Mouse (Mus musculus): Measurements from ENCODE around the gene Opcml. TPM values are rescaled to one million over a fixed set of nuclear protein-coding genes. Genes with fewer than 3 reads are reported as not detected.

Opcml gene
- polyA plus RNA-seq, 1 experiment from 2014 or later: 49.9 TPM

DNA sequence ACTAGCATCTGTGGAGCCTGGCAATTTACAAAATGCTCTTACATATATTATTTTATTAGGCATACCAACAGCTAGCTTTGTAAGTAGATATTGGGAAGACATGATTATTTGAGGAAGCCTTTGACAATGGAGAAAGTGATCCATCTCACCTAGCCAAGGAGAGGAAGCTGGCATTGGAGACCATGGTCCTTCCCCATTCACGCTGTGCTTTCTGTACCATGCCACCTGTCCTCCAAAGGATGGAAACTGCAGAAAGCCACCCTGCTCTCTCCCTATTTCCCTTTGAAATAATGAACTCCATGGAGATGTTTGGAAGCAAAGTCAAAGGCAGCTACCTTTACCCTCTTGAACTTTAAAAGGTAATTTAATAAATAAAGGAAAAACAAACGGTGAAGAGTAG, 570.1 kb downstream of the Opcml start:
- no peak for ATAC-seq (ENCODE audit: low FRiP score)
- H3K9ac ChIP-seq (replicated peaks): no peak overlapping the region
- WGBS: 90% methylated on average over 2 of the region's 2 CpGs
- no peaks in the 10 kb centered on the region for H3K4me1 ChIP-seq
- H3K27me3 ChIP-seq (replicated peaks): no peaks in the 10 kb centered on the region
- H3K4me3 ChIP-seq (replicated peaks): no peak overlapping the region
- no peak overlapping the region for H3K27ac ChIP-seq (replicated peaks)
- no peak overlapping the region for H3K4me2 ChIP-seq
- no peaks in the 10 kb centered on the region for H3K9me3 ChIP-seq (replicated peaks)
- H3K36me3 ChIP-seq: no peaks in the 10 kb centered on the region

DNA sequence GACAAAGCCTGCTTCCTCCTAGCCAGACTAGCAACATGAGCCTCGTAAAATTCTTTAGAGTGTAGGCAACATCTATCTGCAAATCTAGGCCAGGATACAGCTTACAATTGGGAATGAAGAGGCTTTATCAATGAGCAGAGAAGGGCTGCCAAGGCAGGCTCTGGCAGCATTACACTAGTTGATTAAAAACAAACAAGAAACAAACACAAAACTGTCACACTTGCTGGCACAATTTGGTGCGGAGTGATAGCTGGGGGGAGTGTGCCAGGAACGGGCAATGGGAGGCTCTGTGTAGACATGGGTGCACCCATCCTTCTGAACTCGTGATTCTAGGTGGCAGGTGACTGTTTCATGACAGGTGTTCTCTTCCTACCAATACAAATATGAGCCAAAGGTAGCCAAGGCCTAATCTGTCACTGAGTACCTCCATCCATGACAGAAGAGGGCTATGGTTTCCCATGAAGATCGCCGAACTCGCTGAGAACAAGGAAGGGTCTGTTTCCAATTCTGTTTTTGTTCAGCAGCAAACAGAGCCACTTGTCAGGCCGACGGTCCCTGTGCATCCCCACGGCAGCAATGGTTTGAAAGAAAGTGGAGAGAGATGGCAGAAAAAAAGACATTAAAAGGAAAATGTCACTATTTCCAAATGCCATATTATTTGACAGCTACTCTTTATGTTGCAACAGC, 574.0 kb downstream of the Opcml start:
- ATAC-seq (ENCODE audit: low FRiP score): no peak
- WGBS: 65% methylated on average over 10 of the region's 10 CpGs
- no peaks in the 10 kb centered on the region for H3K36me3 ChIP-seq

DNA sequence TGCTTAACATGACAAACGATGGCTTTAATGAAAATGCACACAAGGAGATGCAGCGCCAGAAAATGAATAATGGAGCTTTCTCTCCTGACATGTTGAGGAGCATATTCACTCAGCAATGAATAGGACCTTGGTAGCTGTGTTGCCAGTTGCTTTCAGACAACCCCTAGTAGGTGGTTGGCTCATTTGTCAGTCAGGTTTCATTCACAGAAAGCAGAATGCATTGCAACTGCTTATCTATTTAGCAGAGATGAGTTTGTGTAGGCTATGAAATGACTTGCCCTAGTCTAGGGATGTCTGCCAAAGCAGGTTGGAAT, 574.5 kb downstream of the Opcml start:
- Histone ChIP-seq H3K36me3 (no peaks in the 10 kb centered on the region), H3K4me3 (replicated peaks) (no peak overlapping the region), H3K4me1 (no peaks in the 10 kb centered on the region), H3K4me2 (no peak overlapping the region), H3K9me3 (replicated peaks) (no peaks in the 10 kb centered on the region), H3K9ac (replicated peaks) (no peak overlapping the region), H3K27ac (replicated peaks) (peak overlapping the region; percentile 48; the same call in 1 of the 2 replicates), H3K27me3 (replicated peaks) (no peaks in the 10 kb centered on the region)
- ATAC-seq (ENCODE audit: low FRiP score): no peak
- WGBS: 61% methylated on average over 2 of the region's 2 CpGs

More for the DNA sequence above, 574.0 kb downstream of the Opcml start:
- Histone ChIP-seq H3K4me1 (no peaks in the 10 kb centered on the region), H3K4me3 (replicated peaks) (no peak overlapping the region), H3K9me3 (replicated peaks) (no peaks in the 10 kb centered on the region), H3K9ac (replicated peaks) (no peak overlapping the region), H3K27ac (replicated peaks) (peak overlapping the region; percentile 48), H3K4me2 (no peak overlapping the region), H3K27me3 (replicated peaks) (no peaks in the 10 kb centered on the region)

DNA sequence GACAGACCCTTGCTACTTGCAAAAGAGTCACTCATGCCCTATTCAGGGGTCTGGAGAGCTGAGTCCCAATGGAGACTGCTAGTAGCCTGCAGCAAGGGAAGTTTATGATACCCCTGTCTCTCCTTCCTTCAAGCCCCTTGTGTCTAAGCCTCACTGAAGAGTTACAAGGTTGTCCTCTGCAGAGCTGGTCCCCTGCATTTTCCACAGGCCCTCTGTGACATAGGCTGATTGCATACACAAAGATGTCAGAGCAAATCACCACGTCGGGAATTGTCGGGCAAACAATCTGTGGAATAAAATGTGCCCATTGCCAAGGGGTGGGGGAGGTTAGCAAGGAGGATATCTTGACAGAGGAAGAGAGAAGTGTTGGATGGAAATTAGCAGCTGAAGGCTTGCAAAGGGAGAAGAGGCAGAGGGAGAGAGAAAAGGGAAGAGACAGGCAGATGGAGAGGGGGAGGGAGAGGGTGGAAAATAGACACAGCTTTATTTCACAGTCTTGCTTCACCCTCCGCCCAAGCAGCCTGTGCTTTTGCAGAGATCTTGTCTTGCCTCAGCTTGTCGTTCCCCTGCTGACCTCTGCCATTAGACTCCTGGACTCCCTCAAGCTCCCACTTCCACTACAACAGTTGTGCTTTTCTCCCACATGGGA, 596.1 kb downstream of the Opcml start:
- Histone ChIP-seq H3K4me3 (replicated peaks) (no peak overlapping the region), H3K27me3 (replicated peaks) (no peaks in the 10 kb centered on the region), H3K4me2 (no peak overlapping the region), H3K9me3 (replicated peaks) (no peaks in the 10 kb centered on the region), H3K4me1 (peaks cover 9% of the 10 kb centered on the region), H3K36me3 (no peaks in the 10 kb centered on the region), H3K27ac (replicated peaks) (no peak overlapping the region), H3K9ac (replicated peaks) (no peak overlapping the region)
- 47% methylated on average over 5 of the region's 5 CpGs for WGBS
- ATAC-seq (ENCODE audit: low FRiP score): 0 out of 2 replicates have a peak, but pooled peaks have one; percentile 21

DNA sequence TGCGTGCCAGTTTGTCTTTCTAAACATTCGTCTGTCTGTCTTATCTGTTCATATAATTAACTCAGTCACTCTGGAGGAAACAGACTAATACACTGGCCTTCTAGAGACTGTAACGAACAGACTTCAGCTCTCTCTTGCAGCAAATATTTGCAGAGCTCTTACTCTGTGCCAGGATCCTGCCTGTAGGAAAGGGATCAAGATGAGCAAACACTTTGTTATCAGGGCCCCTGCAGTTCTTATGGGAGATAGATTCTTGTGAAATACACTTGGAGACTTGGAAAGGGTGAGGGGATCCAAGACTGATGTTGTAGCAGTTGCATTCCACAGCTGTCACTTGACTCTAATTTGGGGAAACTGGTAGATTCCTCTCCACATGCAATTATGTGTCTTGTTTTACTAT, 604.6 kb downstream of the Opcml start:
- no peaks in the 10 kb centered on the region for H3K9me3 ChIP-seq (replicated peaks)
- WGBS: 53% methylated on average over 3 of the region's 3 CpGs
- H3K4me3 ChIP-seq (replicated peaks): no peak overlapping the region
- H3K27me3 ChIP-seq (replicated peaks): no peaks in the 10 kb centered on the region
- H3K9ac ChIP-seq (replicated peaks): no peak overlapping the region
- H3K36me3 ChIP-seq: no peaks in the 10 kb centered on the region
- no peak overlapping the region for H3K27ac ChIP-seq (replicated peaks)
- H3K4me1 ChIP-seq: no peaks in the 10 kb centered on the region
- H3K4me2 ChIP-seq: no peak overlapping the region
- ATAC-seq (ENCODE audit: low FRiP score): no peak

DNA sequence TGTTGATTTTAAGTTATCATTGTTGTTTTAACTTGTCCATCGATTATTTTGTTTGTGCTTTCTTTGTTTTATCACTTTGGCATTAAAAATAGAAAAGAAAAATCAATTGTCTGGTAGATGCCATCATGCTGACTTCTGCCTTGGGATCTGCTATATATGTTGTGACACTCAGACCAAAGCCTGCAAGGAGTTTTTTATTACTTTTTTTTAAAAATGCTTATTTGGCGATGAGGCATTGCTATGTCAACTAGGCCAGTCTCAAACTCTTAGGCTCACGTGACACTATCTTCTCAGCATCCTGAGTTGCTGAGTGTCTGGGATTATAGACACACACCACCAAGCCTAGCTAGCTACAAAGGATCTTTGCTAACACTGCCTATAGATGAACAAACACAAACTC, 605.1 kb downstream of the Opcml start:
- no peaks in the 10 kb centered on the region; the same call in 1 of the 2 replicates for H3K27me3 ChIP-seq (replicated peaks)
- no peak overlapping the region for H3K4me2 ChIP-seq
- H3K9ac ChIP-seq (replicated peaks): no peak overlapping the region
- H3K27ac ChIP-seq (replicated peaks): no peak overlapping the region
- 95% methylated on average over 3 of the region's 3 CpGs for WGBS
- H3K4me1 ChIP-seq: no peaks in the 10 kb centered on the region
- no peak for ATAC-seq (ENCODE audit: low FRiP score)
- H3K9me3 ChIP-seq (replicated peaks): no peaks in the 10 kb centered on the region
- no peak overlapping the region for H3K4me3 ChIP-seq (replicated peaks)
- no peaks in the 10 kb centered on the region for H3K36me3 ChIP-seq

DNA sequence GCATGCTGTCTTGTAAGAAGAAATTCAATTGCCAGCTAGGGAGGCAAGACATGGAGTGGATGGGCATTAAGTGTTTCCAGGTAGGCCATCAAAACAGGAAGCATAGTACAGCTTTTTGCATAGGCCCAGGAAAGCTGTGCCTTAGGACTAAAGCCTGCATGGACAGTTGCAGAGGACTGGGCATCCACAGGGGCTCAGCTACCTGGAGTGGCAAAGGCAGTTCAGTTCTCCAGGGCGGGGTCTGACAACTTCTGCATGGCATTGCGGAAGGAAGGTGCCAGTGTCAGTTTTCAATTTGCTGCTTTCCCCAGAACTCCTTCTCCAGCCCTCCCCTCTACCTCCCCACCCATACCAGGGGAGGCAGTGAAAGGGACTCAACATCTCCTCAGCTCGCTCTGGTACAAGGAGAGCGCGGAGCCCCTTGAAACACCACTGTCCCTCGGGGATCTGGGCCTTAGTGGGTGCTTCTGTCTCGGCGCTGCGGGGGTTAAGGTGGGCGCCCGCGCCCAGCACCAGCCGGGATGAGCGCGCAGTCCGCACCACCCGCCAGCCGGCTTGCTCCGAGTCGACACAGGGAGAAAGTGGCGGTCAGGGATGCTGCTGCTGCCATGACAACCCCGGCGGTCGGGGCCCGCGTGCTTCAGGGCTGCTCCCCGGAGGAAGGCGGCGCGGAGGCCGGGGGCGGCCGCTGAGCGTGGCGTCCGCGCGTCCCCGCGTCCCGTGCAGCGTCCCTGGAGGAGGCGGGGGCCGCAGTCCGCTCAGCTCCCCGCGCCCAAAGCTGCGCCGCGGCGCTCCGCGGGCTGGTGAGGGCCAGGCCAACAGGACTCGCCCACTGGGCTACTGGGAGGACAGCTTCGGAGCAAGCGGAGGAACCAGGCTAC, 612.4 kb downstream of the Opcml start:
- peak overlapping the region; percentile 64 for H3K9ac ChIP-seq (replicated peaks)
- H3K27me3 ChIP-seq (replicated peaks): no peaks in the 10 kb centered on the region; the same call in 1 of the 2 replicates
- peaks cover 34% of the 10 kb centered on the region for H3K4me1 ChIP-seq
- H3K4me3 ChIP-seq (replicated peaks): peak overlapping the region; percentile 63
- H3K36me3 ChIP-seq: no peaks in the 10 kb centered on the region
- H3K9me3 ChIP-seq (replicated peaks): no peaks in the 10 kb centered on the region
- H3K4me2 ChIP-seq: peak overlapping the region; percentile 100
- peak overlapping the region; percentile 66 for H3K27ac ChIP-seq (replicated peaks)
- peak; percentile 77 for ATAC-seq (ENCODE audit: low FRiP score)
- WGBS: under 1% methylated on average over 55 of the region's 56 CpGs

DNA sequence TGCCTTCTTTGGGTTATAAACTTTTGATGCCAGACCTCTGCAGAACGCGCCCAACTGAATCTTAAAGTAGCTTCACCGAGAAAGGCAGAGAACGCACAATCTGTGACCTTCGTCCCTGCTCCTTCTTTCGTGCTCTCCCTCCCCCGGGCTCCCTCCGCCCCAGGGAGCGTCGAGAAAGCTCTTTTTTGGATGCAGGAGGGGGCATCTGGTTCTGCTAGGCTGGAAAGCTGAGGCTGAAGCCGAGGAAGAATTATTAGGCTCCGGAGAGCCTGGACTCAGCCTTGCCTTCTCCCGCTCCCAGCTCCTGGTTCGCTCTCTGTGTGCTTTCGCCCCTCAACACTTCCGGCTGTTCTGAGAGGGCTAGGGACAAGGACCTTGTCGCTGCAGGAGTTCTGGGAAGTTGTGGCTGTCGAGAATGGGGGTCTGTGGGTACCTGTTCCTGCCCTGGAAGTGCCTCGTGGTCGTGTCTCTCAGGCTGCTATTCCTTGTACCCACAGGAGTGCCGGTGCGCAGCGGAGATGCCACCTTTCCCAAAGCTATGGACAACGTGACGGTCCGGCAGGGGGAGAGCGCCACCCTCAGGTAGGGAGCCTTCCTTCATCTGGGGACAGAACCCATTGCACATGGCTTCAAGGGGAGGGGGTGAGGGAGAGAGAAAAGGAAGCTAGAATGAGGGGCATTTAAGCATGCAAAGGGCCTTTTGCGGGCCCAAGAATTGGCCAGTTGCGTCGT, 613.4 kb downstream of the Opcml start:
- no peaks in the 10 kb centered on the region for H3K9me3 ChIP-seq (replicated peaks)
- peak overlapping the region; percentile 64 for H3K9ac ChIP-seq (replicated peaks)
- H3K36me3 ChIP-seq: no peaks in the 10 kb centered on the region
- 2% methylated on average over 30 of the region's 30 CpGs for WGBS
- ATAC-seq (ENCODE audit: low FRiP score): peak; percentile 71
- H3K4me1 ChIP-seq: peaks cover 34% of the 10 kb centered on the region
- H3K4me2 ChIP-seq: peak overlapping the region; percentile 100
- H3K27me3 ChIP-seq (replicated peaks): no peaks in the 10 kb centered on the region; the same call in 1 of the 2 replicates
- H3K27ac ChIP-seq (replicated peaks): peak overlapping the region; percentile 66
- H3K4me3 ChIP-seq (replicated peaks): peak overlapping the region; percentile 63

DNA sequence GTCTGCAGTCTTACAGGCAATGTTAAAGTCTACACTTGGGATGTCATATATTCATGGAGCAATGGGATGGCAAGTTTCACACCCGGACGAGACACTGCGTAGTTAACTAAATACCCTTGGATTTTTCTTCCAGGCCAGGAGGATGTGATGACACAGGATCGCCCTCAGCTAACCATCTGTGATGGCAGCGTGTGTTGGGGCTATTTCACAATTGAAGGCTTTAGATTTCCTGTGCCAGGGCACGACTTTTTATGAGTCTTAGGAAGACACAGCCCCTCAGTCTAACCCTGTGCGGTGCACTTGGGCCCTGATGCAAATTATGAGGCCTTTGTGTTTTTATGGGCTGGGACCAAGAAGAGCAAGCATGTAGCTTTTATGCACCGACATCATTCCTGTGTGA, 614.0 kb downstream of the Opcml start:
- 29% methylated on average over 8 of the region's 8 CpGs for WGBS
- Histone ChIP-seq H3K27ac (replicated peaks) (peak overlapping the region; percentile 66; the same call in 1 of the 2 replicates), H3K9me3 (replicated peaks) (no peaks in the 10 kb centered on the region), H3K4me2 (peak overlapping the region; percentile 100), H3K4me3 (replicated peaks) (peak overlapping the region; percentile 63), H3K27me3 (replicated peaks) (no peaks in the 10 kb centered on the region; the same call in 1 of the 2 replicates), H3K9ac (replicated peaks) (peak overlapping the region; percentile 64), H3K36me3 (no peaks in the 10 kb centered on the region), H3K4me1 (peaks cover 34% of the 10 kb centered on the region)
- peak; percentile 15; the same call in 1 of the 2 replicates for ATAC-seq (ENCODE audit: low FRiP score)

DNA sequence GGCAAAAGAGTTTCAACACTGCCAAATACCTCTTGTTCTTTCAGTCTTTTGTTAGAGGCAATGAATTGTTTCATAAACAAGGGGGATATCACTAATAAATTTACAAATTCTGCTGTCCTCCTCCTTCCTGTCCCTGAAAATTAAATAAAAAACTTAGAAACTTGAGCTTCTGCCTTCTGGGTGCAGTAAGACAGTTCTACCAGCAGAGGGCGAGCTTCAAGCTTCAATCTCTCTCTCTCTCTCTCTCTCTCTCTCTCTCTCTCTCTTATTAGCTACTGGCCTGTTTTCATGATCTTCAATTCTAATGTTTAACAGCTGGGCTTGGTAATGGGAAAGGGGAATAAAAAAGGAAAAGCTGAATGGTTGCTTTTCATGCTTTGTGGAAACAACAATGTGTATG, 615.2 kb downstream of the Opcml start:
- H3K9ac ChIP-seq (replicated peaks): no peak overlapping the region
- no peak for ATAC-seq (ENCODE audit: low FRiP score)
- H3K4me2 ChIP-seq: peak overlapping the region; percentile 100
- 0% methylated on average over 1 of the region's 1 CpGs for WGBS
- H3K36me3 ChIP-seq: no peaks in the 10 kb centered on the region
- H3K4me1 ChIP-seq: peaks cover 34% of the 10 kb centered on the region
- no peaks in the 10 kb centered on the region; the same call in 1 of the 2 replicates for H3K27me3 ChIP-seq (replicated peaks)
- 0 out of 2 replicates have a peak overlapping the region, but pooled peaks have one; percentile 6 for H3K27ac ChIP-seq (replicated peaks)
- no peaks in the 10 kb centered on the region for H3K9me3 ChIP-seq (replicated peaks)
- no peak overlapping the region for H3K4me3 ChIP-seq (replicated peaks)

DNA sequence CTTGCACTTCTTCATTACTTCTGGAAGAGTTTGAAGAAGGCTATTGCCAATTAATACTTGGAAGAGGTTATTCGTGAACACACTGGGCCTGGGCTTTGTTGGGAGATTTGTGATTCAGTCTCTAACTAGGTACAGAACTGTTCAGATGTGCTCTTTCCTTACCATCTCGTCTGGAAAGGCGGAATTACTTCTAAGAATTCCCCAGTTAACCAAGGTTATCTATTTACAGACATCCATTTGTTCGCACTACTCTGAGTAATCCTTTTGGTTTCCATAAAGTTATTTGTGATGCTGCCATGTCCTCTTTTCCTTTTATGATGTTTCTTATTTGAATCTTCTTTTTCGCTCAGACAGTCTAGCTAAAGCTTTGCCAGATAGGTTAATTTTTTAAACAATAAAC, 630.2 kb downstream of the Opcml start:
- Histone ChIP-seq H3K9ac (replicated peaks) (no peak overlapping the region), H3K9me3 (replicated peaks) (no peaks in the 10 kb centered on the region), H3K27ac (replicated peaks) (no peak overlapping the region), H3K4me1 (no peaks in the 10 kb centered on the region), H3K36me3 (no peaks in the 10 kb centered on the region), H3K4me2 (no peak overlapping the region), H3K4me3 (replicated peaks) (no peak overlapping the region), H3K27me3 (replicated peaks) (no peaks in the 10 kb centered on the region)
- no peak for ATAC-seq (ENCODE audit: low FRiP score)
- WGBS: 85% methylated on average over 5 of the region's 5 CpGs
